Mouse (Mus musculus) liver, postnatal 0 days (tissue): ENCODE measurements around the gene Prkcsh. TPM values are rescaled to one million over a fixed set of nuclear protein-coding genes. Genes with fewer than 3 reads are reported as not detected.

ENCODE experiments used
- ATAC-seq: fragments of 200-750 bp; cut with Nextera tagmentation; 2 replicates; pipeline ENCODE4 v1.8.0; 2017; ENCODE audit warnings: mild to moderate bottlenecking, moderate library complexity
- DNase-seq: peaks from one replicate; pipeline ENCODE4 v3.0.0-alpha.2; 2016
- H3K27ac ChIP-seq: fragments of 300-500 bp; sonication (generic); 2 replicates; pipeline ENCODE4 v1.5.1; 2014; ENCODE audit warnings: antibody characterized with exemption, moderate library complexity, mild to moderate bottlenecking, low read depth
- H3K27me3 ChIP-seq: fragments of 300-500 bp; sonication (generic); 2 replicates; pipeline ENCODE4 v1.6.1; 2014; ENCODE audit warnings: low read length, control low read depth, mixed read lengths; ENCODE audit not compliant: insufficient read depth
- H3K36me3 ChIP-seq: fragments of 300-500 bp; sonication (generic); replicated peaks from 2 replicates; pipeline ENCODE4 v1.6.1; 2014; ENCODE audit warnings: mild to moderate bottlenecking, control low read depth, low read length, moderate library complexity, mixed read lengths; ENCODE audit not compliant: insufficient read depth
- H3K4me1 ChIP-seq: fragments of 300-500 bp; sonication (generic); 2 replicates; pipeline ENCODE4 v1.6.1; 2014; ENCODE audit warnings: antibody characterized with exemption, mild to moderate bottlenecking, control low read depth; ENCODE audit not compliant: insufficient read depth
- H3K4me2 ChIP-seq: fragments of 300-500 bp; sonication (generic); 2 replicates; pipeline ENCODE4 v1.6.1; 2014; ENCODE audit warnings: low read depth, mild to moderate bottlenecking, low read length, moderate library complexity, mixed read lengths
- H3K4me3 ChIP-seq: fragments of 300-500 bp; sonication (generic); 2 replicates; pipeline ENCODE4 v1.5.1; 2014; ENCODE audit warnings: low read depth, low read length
- H3K9ac ChIP-seq: fragments of 300-500 bp; sonication (generic); replicated peaks from 2 replicates; pipeline ENCODE4 v1.6.1; 2014; ENCODE audit warnings: mild to moderate bottlenecking, moderate library complexity
- H3K9me3 ChIP-seq: fragments of 300-500 bp; sonication (generic); 2 replicates; pipeline ENCODE4 v1.6.1; 2016; ENCODE audit warnings: mild to moderate bottlenecking, control low read depth, low read length, mixed read lengths
- CTCF ChIP-seq: sonication (generic); IDR thresholded peaks from 2 replicates; pipeline ENCODE4 v1.5.1; 2016; ENCODE audit warnings: antibody characterized with exemption, low read depth
- EP300 ChIP-seq: IDR thresholded peaks from 2 replicates; pipeline ENCODE4 v1.6.1; 2016; ENCODE audit warnings: antibody characterized with exemption, low read depth, mild to moderate bottlenecking
- WGBS: fragments of 180-500 bp; shearing (Covaris S2); extraction: QIAGEN DNeasy Blood & Tissue Kit; methylation state at CpG from one replicate; pipeline ENCODE4 v1.1.7; 2014; ENCODE audit not compliant: insufficient replicate concordance; 5-methylcytosine and 5-hydroxymethylcytosine counted together
- polyA plus RNA-seq: library from polyadenylated mRNA; unstranded; fragments of >200 nt; fragmentation: Nextera tagmentation; extraction: Ambion mirVana; gene quantifications from 2 replicates; pipeline ENCODE4 v1.2.1, GENCODE M21; 2015

The Prkcsh gene
- polyA plus RNA-seq, 1 experiment from 2014 or later, result 47.0 TPM

DNA sequence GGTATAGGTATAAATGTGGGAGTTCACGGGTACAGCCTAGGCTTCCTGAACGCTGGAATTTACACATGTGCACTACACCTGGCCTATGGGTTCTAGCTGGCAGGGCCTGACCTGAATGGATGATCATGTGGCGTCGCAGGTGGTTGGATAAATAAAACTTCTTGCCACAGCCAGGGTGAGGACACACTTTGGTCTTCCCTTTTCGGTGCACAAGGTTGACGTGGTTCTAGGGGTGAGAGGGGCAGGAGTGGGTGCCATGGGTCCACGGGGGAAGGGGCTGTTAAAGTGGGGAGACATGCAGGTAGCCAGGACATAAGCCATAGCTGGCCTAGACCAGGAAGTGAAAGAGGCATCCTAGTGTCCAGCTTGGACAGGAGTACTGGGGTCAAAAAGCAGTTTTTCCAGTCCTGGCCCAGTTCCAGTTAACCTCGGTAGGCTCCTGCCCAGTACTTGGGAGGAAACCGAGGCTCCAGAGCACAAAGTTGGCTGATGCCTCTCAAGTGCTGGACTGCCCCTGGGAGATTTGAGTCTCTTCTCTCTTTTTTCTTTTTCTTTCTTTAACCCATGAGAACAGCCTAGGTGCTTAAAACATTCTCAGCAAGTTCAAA is 53.8 kb downstream of the Prkcsh start:
- no peak overlapping the region for H3K27ac ChIP-seq

DNA sequence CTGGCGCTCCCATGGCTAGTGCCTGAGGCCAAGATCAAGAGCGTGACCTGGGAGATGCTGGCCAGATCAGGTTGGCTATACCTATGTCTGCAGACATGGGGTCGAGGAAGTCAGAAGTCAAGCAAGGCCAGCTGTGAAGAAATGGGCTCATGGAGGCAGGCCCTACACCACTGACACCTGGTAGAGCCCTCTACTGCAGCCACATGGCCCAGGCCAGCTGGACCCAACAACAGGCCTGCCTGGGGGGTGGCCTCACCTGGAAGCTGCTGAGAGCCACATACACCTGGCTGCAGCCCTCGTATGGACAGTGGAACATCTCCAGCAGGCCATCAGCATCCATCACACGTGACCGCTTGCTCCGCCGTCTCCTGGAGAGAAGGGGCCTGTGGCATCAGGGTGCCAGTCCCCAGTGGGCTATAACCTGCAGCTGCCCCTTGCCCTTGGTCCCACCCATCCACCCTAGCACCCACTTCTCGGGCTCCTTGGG is 54.5 kb downstream of the Prkcsh start:
- Histone ChIP-seq H3K9ac (no peak overlapping the region), H3K4me2 (no peak overlapping the region), H3K9me3 (no peaks in the 10 kb centered on the region), H3K27me3 (peaks cover 30% of the 10 kb centered on the region), H3K4me1 (peaks cover 11% of the 10 kb centered on the region), H3K27ac (no peak overlapping the region), H3K36me3 (peaks cover 28% of the 10 kb centered on the region), H3K4me3 (no peak overlapping the region)
- WGBS, result 89% methylated on average over 9 of the region's 9 CpGs
- ATAC-seq (no peak), DNase-seq (no peak)
- no peak for TF ChIP-seq CTCF
- no peak for TF ChIP-seq EP300

More for the DNA sequence above, 53.8 kb downstream of the Prkcsh start:
- Histone ChIP-seq H3K9me3 (no peaks in the 10 kb centered on the region), H3K36me3 (peaks cover 24% of the 10 kb centered on the region), H3K4me1 (peaks cover 17% of the 10 kb centered on the region), H3K9ac (no peak overlapping the region), H3K4me2 (no peak overlapping the region), H3K27me3 (peaks cover 37% of the 10 kb centered on the region), H3K4me3 (no peak overlapping the region)
- DNase-seq (no peak), ATAC-seq (no peak)
- WGBS, result 63% methylated on average over 9 of the region's 9 CpGs
- TF ChIP-seq CTCF, result no peak
- TF ChIP-seq EP300, result no peak

DNA sequence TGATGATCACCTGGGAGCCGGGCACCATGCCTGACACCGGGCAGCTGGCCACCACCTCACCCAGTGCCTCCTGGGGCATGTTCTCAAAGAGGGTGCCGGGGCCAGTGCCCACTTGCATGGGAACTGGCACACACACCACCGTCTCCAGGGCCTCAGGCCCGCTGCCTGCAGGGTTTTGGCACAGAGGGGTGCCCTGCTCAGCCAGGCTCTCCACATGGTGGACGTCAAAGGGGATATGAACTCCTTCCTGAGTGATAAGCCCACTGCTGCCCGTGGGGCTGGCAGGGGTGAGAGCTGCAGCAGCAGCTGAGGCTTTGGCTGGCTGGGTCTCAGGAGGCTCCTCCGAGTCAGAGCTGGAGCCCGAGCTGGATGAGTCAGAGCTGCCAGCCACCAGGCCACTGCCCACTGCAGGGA is 55.4 kb downstream of the Prkcsh start:
- ATAC-seq (no peak), DNase-seq (no peak)
- Histone ChIP-seq H3K9me3 (no peaks in the 10 kb centered on the region), H3K4me3 (no peak overlapping the region), H3K27ac (no peak overlapping the region), H3K27me3 (peaks cover 21% of the 10 kb centered on the region), H3K36me3 (peaks cover 31% of the 10 kb centered on the region), H3K4me2 (no peak overlapping the region), H3K9ac (no peak overlapping the region), H3K4me1 (peaks cover 11% of the 10 kb centered on the region)
- 80% methylated on average over 9 of the region's 9 CpGs for WGBS
- TF ChIP-seq EP300 (no peak), CTCF (no peak)

DNA sequence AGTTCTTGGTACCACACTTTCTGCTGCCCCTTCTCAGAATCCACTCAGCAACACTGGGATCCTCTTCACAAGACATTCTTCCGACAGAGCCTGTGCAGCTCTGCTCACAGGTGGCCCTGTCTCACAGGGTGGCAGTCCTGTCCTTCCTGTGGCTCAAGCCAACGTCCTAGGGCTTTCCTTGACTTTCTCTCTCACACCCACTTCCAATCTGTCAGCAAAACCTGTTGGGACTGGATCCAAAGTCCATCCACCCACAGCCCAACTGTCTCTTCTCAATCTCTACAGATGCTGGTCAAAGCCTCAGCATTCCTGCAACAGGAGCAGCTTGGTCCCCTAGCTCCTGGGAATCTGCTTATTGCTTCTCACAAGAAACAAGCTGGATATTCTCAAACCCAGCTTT is 58.7 kb downstream of the Prkcsh start:
- no peak overlapping the region for H3K27ac ChIP-seq
- H3K9ac ChIP-seq, result no peak overlapping the region
- no peak overlapping the region for H3K4me2 ChIP-seq
- no peak for TF ChIP-seq EP300
- TF ChIP-seq CTCF, result no peak
- H3K27me3 ChIP-seq, result no peaks in the 10 kb centered on the region
- peaks cover 54% of the 10 kb centered on the region for H3K36me3 ChIP-seq
- H3K4me1 ChIP-seq, result no peaks in the 10 kb centered on the region
- DNase-seq, result no peak
- ATAC-seq, result no peak
- 81% methylated on average over 2 of the region's 2 CpGs for WGBS
- no peak overlapping the region for H3K4me3 ChIP-seq
- H3K9me3 ChIP-seq, result no peaks in the 10 kb centered on the region

Other genes with a start within 250 kb of the Prkcsh start
- gene Spc24, start 242.5 kb upstream of the Prkcsh start, polyA plus RNA-seq, result 38.4 and 41.4 TPM in 2 replicates
- 2.8 and 3.7 TPM in 2 replicates for gene Kank2, start 204.1 kb upstream of the Prkcsh start, polyA plus RNA-seq
- gene Angptl8, start 167.3 kb upstream of the Prkcsh start, polyA plus RNA-seq, result 74.6 and 75.7 TPM in 2 replicates
- 3.6 and 4.1 TPM in 2 replicates for gene Dock6, start 150.2 kb upstream of the Prkcsh start, polyA plus RNA-seq
- gene Rab3d, start 84.6 kb upstream of the Prkcsh start, polyA plus RNA-seq, result 9.3 and 9.9 TPM in 2 replicates
- gene Ccdc159, start 75.3 kb upstream of the Prkcsh start, polyA plus RNA-seq, result 0.81 and 1.1 TPM in 2 replicates
- gene Tmem205, start 75.2 kb upstream of the Prkcsh start, polyA plus RNA-seq, result 222 and 246 TPM in 2 replicates
- gene Plppr2, start 65.8 kb upstream of the Prkcsh start, polyA plus RNA-seq, result 0.70 and 1.0 TPM in 2 replicates
- 2.3 and 2.6 TPM in 2 replicates for gene Swsap1, start 47.1 kb upstream of the Prkcsh start, polyA plus RNA-seq
- 40.6 and 41.6 TPM in 2 replicates for gene Epor, start 39.3 kb upstream of the Prkcsh start, polyA plus RNA-seq
- 0.14 and 0.32 TPM in 2 replicates for gene Rgl3, start 13.4 kb upstream of the Prkcsh start, polyA plus RNA-seq
- gene Ccdc151, start 172 bp upstream of the Prkcsh start, polyA plus RNA-seq, result not detected in 2 replicates
- not detected in 2 replicates for gene Elavl3, start 49.2 kb downstream of the Prkcsh start, polyA plus RNA-seq
- not detected in 2 replicates for gene Gm49318, start 68.5 kb downstream of the Prkcsh start, polyA plus RNA-seq
- 2.6 and 3.1 TPM in 2 replicates for gene Zfp653, start 68.6 kb downstream of the Prkcsh start, polyA plus RNA-seq
- 18.1 and 18.2 TPM in 2 replicates for gene Ecsit, start 82.6 kb downstream of the Prkcsh start, polyA plus RNA-seq
- 0.33 and 0.68 TPM in 2 replicates for gene Cnn1, start 96.4 kb downstream of the Prkcsh start, polyA plus RNA-seq
- 72.7 and 75.6 TPM in 2 replicates for gene Elof1, start 114.4 kb downstream of the Prkcsh start, polyA plus RNA-seq
- 102 and 108 TPM in 2 replicates for gene Acp5, start 132.9 kb downstream of the Prkcsh start, polyA plus RNA-seq
- 34.9 and 36.6 TPM in 2 replicates for gene Pigyl, start 154.0 kb downstream of the Prkcsh start, polyA plus RNA-seq
- gene Zfp872, start 185.3 kb downstream of the Prkcsh start, polyA plus RNA-seq, result 0.04 TPM in 2 replicates
- 4.2 and 4.4 TPM in 2 replicates for gene Zfp809, start 222.9 kb downstream of the Prkcsh start, polyA plus RNA-seq